Comparison of ENCODE assay signal across 17 mouse cellular contexts in the genomic region with DNA sequence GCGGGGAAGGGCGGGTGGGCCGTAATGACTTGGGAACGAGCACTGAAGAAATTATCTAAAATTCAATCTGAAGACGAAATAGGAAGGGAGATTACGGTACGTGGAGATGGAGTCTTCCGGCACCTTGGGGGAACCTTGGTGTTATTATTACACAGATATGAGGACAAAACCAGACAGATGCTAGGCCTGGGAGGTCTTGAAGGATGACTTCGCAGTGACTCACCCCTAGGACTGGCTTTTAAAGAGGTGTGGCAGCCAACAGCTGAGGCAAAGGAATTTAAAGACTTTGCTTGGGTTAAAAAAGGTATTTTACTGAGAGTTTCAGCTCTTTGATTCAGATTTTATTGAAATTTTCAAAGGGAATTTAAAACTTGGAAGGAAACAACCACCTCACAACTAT.
A peak's percentile ranks its signal among the peaks of the same experiment; 100 is the strongest.
DNase-seq lines count a peak whose midpoint lies in the region; TF ChIP-seq lines count a peak whose summit lies in the region.
"Had no signal": no experiment of that assay in that cellular context is flagged by ENCODE, and none has a peak within 500 bp of the region (broad histone marks: within the 10 kb centered on the region; RNA-seq: fewer than 3 reads in every experiment).

No protein-coding gene starts in this region.

- H3K27ac ChIP-seq in layer of hippocampus, adult 2 months = no peak overlapping the region
- H3K27ac ChIP-seq: embryonic facial prominence, embryonic 12.5 days; heart, adult 2 months; heart, embryonic 15.5 days; hindbrain, embryonic 14.5 days; intestine, embryonic 15.5 days had no signal

- H3K4me3 ChIP-seq in layer of hippocampus, adult 2 months = no peak overlapping the region
- H3K4me3 ChIP-seq: embryonic facial prominence, embryonic 12.5 days; heart, adult 2 months; heart, embryonic 15.5 days; intestine, embryonic 15.5 days had no signal

- no peak for TF ChIP-seq CTCF in layer of hippocampus, adult 2 months (conservative IDR thresholded peaks at IDR 0.05)

- DNase-seq in 3T3-L1 (ENCODE audit: low read depth, low spot score) = peak; percentile 75
- DNase-seq in NIH3T3 (ENCODE audit: low read depth) = peak; percentile 26
- DNase-seq in fibroblast of lung, adult 2 months (ENCODE audit: low read depth) = peak; percentile 27
- DNase-seq in layer of hippocampus, adult 2 months (ENCODE audit: low spot score in 2 of 2) = no peak
- DNase-seq in layer of hippocampus, postnatal 36 days = no peak
- DNase-seq in frontal cortex, postnatal 14 days (ENCODE audit: low spot score in 2 of 2) = no peak
- DNase-seq: adrenal gland, postnatal 10 days; cerebellum, adult 11 months; cerebellum, adult 8-10 months; cerebellum, postnatal 14 days; gastrocnemius, postnatal 10 days; heart, adult 2 months; heart, postnatal 14 days had no signal

Comparison
In these comparisons a context has a peak if more than half of its experiments do, and no peak if none do; other contexts are left out.
1. DNase-seq: peak in 3T3-L1 (single experiment), NIH3T3 (single experiment) and fibroblast of lung, adult 2 months (single experiment); none in layer of hippocampus, adult 2 months (0 of 2), layer of hippocampus, postnatal 36 days (0 of 2) and frontal cortex, postnatal 14 days (0 of 2).